Mouse (Mus musculus): Measurements from ENCODE around the gene Mbnl2.

Mbnl2 gene

GRCm38 (mm10) chr14:120432773-120433172 lies 157.3 kb downstream of the Mbnl2 start:
- no peak for DNase-seq (ENCODE audit: low spot score)

- no peak for DNase-seq (ENCODE audit: low spot score)
Measured at GRCm38 (mm10) chr14:120433931-120434398, 158.5 kb downstream of the Mbnl2 start.

DNA sequence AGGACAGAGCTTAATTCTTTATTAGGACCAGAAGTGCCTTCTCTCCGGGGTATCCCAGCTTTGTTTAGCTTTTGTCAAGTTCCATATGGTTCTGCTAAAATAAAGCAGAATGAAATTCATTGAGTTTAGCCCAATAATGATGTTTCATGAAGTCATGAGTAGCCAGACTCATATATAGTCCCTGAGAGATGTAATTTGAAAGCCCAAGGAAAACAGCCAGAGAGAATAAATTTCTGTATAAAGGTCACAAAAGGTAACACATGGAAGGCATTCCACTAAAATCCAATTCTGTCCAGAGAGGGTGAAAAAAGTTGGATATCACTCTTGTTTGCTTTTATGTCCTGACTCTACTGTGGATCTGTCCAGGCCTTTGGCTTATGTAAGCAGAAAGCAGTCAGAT lies 159.4 kb downstream of the Mbnl2 start:
- DNase-seq (ENCODE audit: low spot score), result no peak

- no peak for DNase-seq (ENCODE audit: low spot score)
Measured at GRCm38 (mm10) chr14:120440716-120441115, 165.2 kb downstream of the Mbnl2 start.

- DNase-seq (ENCODE audit: low spot score), result no peak
Measured at GRCm38 (mm10) chr14:120441256-120441655, 165.8 kb downstream of the Mbnl2 start.

DNA sequence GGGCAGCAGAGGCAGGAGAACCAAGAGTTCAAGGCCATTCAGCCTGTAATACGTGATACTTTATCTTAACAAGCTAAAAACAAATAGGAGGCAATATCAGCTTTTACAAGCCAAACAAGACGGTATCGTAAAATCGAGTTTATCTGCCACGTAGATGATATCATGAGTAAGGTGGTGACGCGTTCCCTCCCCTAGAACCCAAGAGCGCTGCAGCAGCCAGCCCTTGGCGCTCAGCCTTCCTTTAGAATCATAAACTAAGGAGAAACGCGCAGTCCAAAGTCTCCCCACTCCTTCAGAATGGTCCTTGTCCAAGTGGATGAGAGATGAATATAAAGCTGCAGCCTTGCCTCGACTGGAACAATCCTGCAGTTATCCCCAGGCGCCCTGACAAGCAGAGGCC lies 166.4 kb downstream of the Mbnl2 start:
- no peak for DNase-seq (ENCODE audit: low spot score)

DNA sequence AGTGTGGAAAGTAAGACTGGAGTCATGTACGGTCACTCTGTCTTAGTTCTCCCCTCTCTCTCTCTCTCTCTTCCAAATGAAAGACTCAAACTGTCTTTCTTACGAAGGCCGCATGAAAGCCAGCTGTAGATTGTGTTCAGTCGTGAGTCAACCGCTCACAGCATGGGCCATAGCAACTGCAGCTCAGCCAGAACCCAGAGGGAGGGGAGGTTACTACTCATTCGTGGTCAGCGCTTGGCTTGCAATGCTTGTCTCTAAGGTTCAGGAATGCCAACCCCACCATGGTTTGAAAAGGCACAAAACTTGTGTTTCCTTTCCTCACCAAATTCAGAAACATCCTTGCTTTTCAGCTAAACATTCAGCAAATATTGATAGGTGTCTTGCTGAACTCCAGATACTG lies 178.8 kb downstream of the Mbnl2 start:
- no peak for DNase-seq (ENCODE audit: low spot score)

GRCm38 (mm10) chr14:120463938-120464727 lies 188.7 kb downstream of the Mbnl2 start:
- no peak for DNase-seq (ENCODE audit: low spot score)

DNA sequence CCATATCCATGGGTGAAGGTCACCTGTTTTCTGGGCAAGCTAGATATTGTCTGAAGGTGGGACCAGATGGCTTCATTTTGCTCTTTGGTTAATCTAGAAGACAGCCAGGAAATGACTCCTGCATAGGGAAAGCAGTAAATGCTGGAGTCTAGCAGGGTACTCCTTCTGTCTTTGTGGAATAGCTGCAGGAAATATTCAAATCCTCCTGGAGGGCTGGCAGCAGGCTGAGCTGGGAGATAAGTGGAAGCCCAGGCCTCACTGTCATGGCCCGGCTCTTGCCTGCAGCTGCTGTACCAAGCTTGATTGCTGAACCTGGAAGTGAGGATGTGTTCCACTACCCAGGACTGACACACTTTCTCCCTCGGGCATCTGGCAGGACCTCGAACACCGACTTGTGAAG lies 191.3 kb downstream of the Mbnl2 start:
- no peak for DNase-seq (ENCODE audit: low spot score)

DNA sequence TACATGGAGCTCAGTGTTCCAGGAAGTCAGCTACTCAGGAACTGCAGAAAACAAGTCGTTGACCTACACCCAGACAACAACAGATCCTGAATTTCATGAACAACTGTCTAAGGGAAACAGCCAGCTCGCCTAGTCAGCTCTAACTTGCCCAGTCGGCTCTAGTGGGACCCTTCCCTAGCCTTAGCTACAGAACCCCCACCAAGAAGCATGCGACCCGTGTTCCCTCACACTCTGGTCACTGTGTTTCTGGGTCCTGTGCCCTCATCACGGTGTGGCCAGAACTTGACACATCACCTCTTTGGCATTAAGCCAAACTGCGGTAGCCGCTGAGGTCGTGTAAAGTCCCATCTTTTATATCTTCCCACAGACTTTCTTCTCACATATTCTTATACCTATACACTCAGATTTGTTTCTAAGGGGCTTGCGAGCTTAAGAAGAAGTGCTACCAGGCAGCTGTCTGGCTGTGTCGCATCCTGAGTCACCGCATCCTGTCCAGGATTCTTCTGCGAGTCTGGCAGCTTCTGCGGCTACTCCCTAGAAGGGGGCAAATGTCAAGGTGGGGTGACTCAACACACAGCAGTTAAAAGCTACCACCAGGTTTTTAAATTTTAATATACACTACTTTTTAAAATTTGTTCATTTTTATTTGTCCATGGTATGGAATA lies 193.8 kb downstream of the Mbnl2 start:
- DNase-seq (ENCODE audit: low spot score), result no peak

GRCm38 (mm10) chr14:120476186-120476697 lies 200.8 kb downstream of the Mbnl2 start:
- no peak for DNase-seq (ENCODE audit: low spot score)

GRCm38 (mm10) chr14:120477288-120477981 lies 202.0 kb downstream of the Mbnl2 start:
- DNase-seq (ENCODE audit: low spot score), result no peak

GRCm38 (mm10) chr14:120477982-120478568 lies 202.6 kb downstream of the Mbnl2 start, which contains the start of gene Rap2a:
Rap2a (plus strand) TSS chr14:120478444.
- peak; percentile 98 for DNase-seq (ENCODE audit: low spot score)

DNA sequence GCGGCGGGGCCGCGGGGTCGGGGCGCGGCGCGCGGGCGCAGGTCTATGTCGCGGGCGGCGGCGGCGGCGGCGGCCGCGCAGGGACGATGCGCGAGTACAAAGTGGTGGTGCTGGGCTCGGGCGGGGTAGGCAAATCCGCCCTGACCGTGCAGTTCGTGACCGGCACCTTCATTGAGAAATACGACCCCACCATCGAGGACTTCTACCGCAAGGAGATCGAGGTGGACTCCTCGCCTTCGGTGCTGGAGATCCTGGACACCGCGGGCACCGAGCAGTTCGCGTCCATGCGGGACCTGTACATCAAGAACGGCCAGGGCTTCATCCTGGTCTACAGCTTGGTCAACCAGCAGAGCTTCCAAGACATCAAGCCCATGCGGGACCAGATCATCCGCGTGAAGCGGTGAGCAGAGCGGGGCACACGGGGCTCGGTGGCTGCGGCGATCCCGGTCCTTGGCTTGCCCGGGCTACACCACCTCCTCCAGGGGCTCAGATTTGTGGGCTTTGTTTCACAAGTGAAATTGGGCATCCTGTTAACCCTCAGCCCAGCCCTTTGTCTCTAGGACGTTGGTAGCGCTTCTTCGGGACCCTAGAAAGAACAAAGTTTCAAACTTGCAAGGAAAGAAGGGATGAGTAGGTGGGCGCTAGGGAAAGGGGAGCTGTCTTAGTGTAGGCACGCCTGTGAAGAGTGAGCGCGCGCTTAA lies 203.3 kb downstream of the Mbnl2 start:
- DNase-seq (ENCODE audit: low spot score), result peak; percentile 31

DNA sequence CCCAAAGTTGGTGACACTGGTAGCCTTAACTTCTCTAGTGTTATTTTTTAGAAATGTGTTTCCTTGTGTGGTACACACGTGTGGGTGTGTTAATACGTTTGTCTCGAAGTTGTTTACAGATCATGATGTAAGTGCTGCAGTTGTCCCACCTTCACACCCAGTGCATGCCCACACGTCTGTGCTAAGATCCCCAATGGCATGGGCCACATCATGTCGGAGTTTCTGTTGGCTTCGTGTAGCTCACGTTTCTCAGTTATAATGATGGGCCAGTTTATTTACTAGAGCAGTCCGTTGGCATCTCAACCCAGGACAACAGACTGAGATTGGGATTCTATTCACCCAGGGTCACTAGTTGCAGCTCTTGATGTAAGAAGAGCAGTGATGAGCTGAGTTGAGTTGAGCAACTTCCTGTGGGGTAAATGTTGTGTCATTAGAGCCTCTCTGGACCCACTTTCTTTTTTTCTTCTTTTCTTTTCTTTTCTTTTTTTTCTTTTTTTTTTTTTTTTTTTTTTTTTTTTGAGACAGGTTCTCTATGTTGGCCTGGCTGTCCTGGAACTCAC lies 205.0 kb downstream of the Mbnl2 start:
- DNase-seq (ENCODE audit: low spot score), result no peak

- no peak for DNase-seq (ENCODE audit: low spot score)
Measured at GRCm38 (mm10) chr14:120480927-120481326, 205.5 kb downstream of the Mbnl2 start.
